Mouse (Mus musculus): ENCODE measurements around the gene Clta. TPM values are rescaled to one million over a fixed set of nuclear protein-coding genes. Genes with fewer than 3 reads are reported as not detected.

The Clta gene
- polyA plus RNA-seq, 1 experiment from 2014 or later = 136 TPM

DNA sequence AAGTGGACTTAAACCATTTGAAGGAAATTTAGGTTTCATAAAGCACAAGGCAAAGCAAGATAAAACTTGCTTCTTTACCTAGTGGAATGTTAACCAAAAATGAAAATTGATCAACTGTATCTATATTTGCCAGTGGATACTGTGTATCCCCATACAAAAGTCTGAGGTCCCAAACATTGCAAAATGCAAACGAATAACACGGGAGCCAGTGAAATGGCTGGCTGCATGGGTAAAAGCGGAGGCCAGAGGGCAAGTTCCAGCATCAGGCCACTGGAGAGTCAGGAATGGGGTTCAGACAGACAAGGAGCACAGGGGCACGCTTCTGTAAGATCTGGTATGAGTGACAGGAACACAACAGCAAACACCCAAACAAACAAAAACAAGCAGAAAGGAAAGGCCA, 66.4 kb downstream of the Clta start:
- TF ChIP-seq EP300 (IDR thresholded peaks at IDR 0.05; ENCODE audit: low read depth) = no peak
- TF ChIP-seq CTCF (IDR thresholded peaks at IDR 0.05; ENCODE audit: low read depth) = no peak
- H3K27me3 ChIP-seq (ENCODE audit: insufficient read depth, low read length) = no peaks in the 10 kb centered on the region
- H3K4me3 ChIP-seq (ENCODE audit: low read depth, low read length) = peak overlapping the region; percentile 81
- peak overlapping the region; percentile 93 for H3K4me2 ChIP-seq (ENCODE audit: low read depth, low read length)
- H3K9me3 ChIP-seq (ENCODE audit: low read length) = no peaks in the 10 kb centered on the region
- 49% methylated on average over 4 of the region's 4 CpGs for WGBS (ENCODE audit: insufficient replicate concordance)
- H3K4me1 ChIP-seq (ENCODE audit: insufficient read depth) = peaks cover 45% of the 10 kb centered on the region
- ATAC-seq (no peak), DNase-seq (no peak)
- peak overlapping the region; percentile 91 for H3K9ac ChIP-seq (replicated peaks)
- peak overlapping the region; percentile 96 for H3K27ac ChIP-seq (ENCODE audit: low read depth)
- H3K36me3 ChIP-seq (replicated peaks; ENCODE audit: insufficient read depth, low read length) = no peaks in the 10 kb centered on the region

DNA sequence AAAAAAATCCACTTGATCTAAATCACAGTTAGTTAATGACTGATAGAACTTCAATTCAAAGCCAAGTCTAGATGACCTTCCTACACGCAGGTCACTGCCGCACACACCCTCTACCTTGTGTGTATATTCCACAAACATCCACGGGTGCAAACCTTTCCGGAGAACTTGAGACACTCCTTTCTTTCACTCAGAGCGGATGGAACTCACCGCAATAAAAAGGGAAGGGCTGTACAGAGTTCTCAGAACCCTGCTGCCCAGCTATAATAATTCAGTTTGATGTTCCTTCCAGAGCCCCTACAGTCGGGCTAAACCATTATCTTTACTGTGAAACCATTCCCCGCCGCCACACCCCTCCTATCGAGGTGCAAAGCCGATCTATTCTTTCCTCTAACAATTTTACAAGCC, 67.5 kb downstream of the Clta start:
- peak; percentile 7 for ATAC-seq
- Histone ChIP-seq H3K4me3 (ENCODE audit: low read depth, low read length) (peak overlapping the region; percentile 81), H3K9ac (replicated peaks) (peak overlapping the region; percentile 91), H3K27ac (ENCODE audit: low read depth) (peak overlapping the region; percentile 96), H3K36me3 (replicated peaks; ENCODE audit: insufficient read depth, low read length) (no peaks in the 10 kb centered on the region), H3K9me3 (ENCODE audit: low read length) (no peaks in the 10 kb centered on the region), H3K27me3 (ENCODE audit: insufficient read depth, low read length) (no peaks in the 10 kb centered on the region), H3K4me2 (ENCODE audit: low read depth, low read length) (peak overlapping the region; percentile 93), H3K4me1 (ENCODE audit: insufficient read depth) (peaks cover 45% of the 10 kb centered on the region)
- under 1% methylated on average over 11 of the region's 11 CpGs for WGBS (ENCODE audit: insufficient replicate concordance)
- TF ChIP-seq EP300 (IDR thresholded peaks at IDR 0.05; ENCODE audit: low read depth) = no peak
- TF ChIP-seq CTCF (IDR thresholded peaks at IDR 0.05; ENCODE audit: low read depth) = no peak
- DNase-seq = peak; percentile 45

DNA sequence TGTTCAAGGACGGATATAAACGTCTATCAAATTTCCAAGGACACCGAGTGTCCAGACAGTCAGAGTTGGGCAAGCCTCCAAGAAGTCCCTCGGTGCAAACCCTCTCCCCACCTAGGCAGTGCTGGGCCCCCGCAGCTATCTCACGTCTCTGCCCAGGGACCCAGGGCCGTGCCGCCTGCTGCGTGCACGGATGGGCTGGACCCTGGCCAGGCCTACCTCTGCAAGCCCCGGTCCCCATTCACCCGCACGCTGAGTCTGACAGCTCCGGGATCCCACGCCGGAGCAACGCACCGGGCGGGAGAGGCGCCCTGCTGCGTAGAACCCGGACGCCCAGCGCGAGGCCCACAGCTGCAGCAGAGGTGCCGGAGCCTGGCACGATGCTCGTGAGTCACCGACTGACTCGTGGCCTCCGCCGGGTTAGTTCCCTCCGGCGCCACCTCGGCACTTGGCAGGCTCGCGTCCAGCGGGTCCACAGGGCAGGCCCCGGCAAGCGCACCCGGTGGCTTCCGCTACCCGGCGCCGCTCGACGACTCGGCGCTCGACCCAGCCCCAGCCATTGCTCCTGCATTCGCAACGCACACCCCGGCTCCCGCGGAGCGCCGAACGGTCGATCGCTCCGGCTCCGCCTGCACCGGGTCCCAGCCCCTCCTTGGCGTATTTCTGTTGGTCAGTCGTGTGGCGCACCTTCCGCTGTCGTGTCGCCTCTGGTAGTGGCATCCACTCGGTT, 68.1 kb downstream of the Clta start:
- Histone ChIP-seq H3K4me1 (ENCODE audit: insufficient read depth) (peaks cover 45% of the 10 kb centered on the region), H3K4me2 (ENCODE audit: low read depth, low read length) (peak overlapping the region; percentile 93), H3K27ac (ENCODE audit: low read depth) (peak overlapping the region; percentile 96), H3K9me3 (ENCODE audit: low read length) (no peaks in the 10 kb centered on the region), H3K4me3 (ENCODE audit: low read depth, low read length) (peak overlapping the region; percentile 81), H3K27me3 (ENCODE audit: insufficient read depth, low read length) (no peaks in the 10 kb centered on the region), H3K9ac (replicated peaks) (peak overlapping the region; percentile 91), H3K36me3 (replicated peaks; ENCODE audit: insufficient read depth, low read length) (no peaks in the 10 kb centered on the region)
- WGBS (ENCODE audit: insufficient replicate concordance) = under 1% methylated on average over 70 of the region's 70 CpGs
- peak; percentile 94 for DNase-seq
- TF ChIP-seq EP300 (IDR thresholded peaks at IDR 0.05; ENCODE audit: low read depth) (no peak), CTCF (IDR thresholded peaks at IDR 0.05; ENCODE audit: low read depth) (no peak)
- ATAC-seq = peak; percentile 92

DNA sequence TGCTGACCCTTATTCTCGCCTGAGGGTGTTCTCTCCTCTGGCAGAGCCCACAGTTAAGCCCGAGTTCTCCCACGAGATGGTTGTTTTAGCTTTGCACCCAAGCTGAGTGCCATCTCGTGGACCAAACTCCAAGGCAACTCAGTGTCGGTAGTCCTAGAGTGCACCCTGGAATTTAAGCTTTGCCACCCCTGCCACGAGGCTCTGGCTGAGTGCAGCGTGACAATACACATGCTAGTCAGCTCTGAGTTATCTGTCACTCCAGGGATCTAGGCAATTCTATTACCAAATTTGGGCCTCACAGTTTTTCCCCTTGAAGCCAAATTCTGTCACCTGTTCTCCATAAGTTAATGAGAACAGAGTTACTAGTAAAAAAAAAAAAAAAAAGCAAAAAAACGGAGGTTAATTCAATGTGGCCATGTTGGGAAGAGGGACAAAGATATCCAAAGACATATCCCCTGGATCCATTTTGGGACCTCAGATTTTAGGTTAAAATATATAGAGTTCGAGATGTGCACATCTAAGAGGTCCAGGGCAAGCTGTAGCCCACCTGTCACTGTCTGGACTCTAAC, 68.7 kb downstream of the Clta start:
- Histone ChIP-seq H3K9me3 (ENCODE audit: low read length) (no peaks in the 10 kb centered on the region), H3K4me1 (ENCODE audit: insufficient read depth) (peaks cover 42% of the 10 kb centered on the region), H3K4me2 (ENCODE audit: low read depth, low read length) (peak overlapping the region; percentile 93), H3K36me3 (replicated peaks; ENCODE audit: insufficient read depth, low read length) (no peaks in the 10 kb centered on the region), H3K4me3 (ENCODE audit: low read depth, low read length) (peak overlapping the region; percentile 81), H3K27me3 (ENCODE audit: insufficient read depth, low read length) (no peaks in the 10 kb centered on the region), H3K27ac (ENCODE audit: low read depth) (peak overlapping the region; percentile 96), H3K9ac (replicated peaks) (peak overlapping the region; percentile 91)
- ATAC-seq (peak; percentile 65), DNase-seq (no peak)
- TF ChIP-seq CTCF (IDR thresholded peaks at IDR 0.05; ENCODE audit: low read depth) = peak; percentile 13; the same call in 1 of the 2 replicates
- TF ChIP-seq EP300 (IDR thresholded peaks at IDR 0.05; ENCODE audit: low read depth) = no peak
- WGBS (ENCODE audit: insufficient replicate concordance) = 12% methylated on average over 9 of the region's 9 CpGs

DNA sequence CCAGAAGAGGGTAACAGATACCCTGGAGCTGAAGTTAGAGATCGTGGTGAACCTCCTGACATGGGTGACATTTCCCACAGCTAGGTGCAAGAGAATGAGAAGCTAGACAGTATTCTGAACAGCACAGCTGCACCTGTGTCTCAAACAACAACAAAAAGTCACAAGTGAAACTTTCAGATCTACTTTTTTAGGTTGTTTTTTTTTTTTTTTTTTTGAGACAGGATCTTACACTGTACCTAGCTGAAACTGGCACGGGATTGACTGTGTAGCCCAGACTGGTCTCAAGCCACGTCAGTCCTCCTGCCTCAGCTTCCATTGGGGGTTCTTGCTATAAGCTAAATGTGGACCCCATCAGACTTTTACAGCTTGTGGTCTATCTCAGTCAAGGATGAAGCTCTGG, 69.5 kb downstream of the Clta start:
- no peak overlapping the region for H3K9ac ChIP-seq (replicated peaks)
- H3K9me3 ChIP-seq (ENCODE audit: low read length) = no peaks in the 10 kb centered on the region
- no peak overlapping the region for H3K4me3 ChIP-seq (ENCODE audit: low read depth, low read length)
- H3K36me3 ChIP-seq (replicated peaks; ENCODE audit: insufficient read depth, low read length) = no peaks in the 10 kb centered on the region
- DNase-seq (no peak), ATAC-seq (no peak)
- no peak overlapping the region for H3K4me2 ChIP-seq (ENCODE audit: low read depth, low read length)
- H3K27ac ChIP-seq (ENCODE audit: low read depth) = peak overlapping the region; percentile 96
- TF ChIP-seq EP300 (IDR thresholded peaks at IDR 0.05; ENCODE audit: low read depth) (no peak), CTCF (IDR thresholded peaks at IDR 0.05; ENCODE audit: low read depth) (no peak)
- WGBS (ENCODE audit: insufficient replicate concordance) = 58% methylated on average over 3 of the region's 3 CpGs
- no peaks in the 10 kb centered on the region for H3K27me3 ChIP-seq (ENCODE audit: insufficient read depth, low read length)
- peaks cover 37% of the 10 kb centered on the region for H3K4me1 ChIP-seq (ENCODE audit: insufficient read depth)

- Histone ChIP-seq H3K27me3 (ENCODE audit: insufficient read depth, low read length) (no peaks in the 10 kb centered on the region), H3K9me3 (ENCODE audit: low read length) (no peaks in the 10 kb centered on the region), H3K27ac (ENCODE audit: low read depth) (peak overlapping the region; percentile 96; the same call in 1 of the 2 replicates), H3K4me1 (ENCODE audit: insufficient read depth) (peaks cover 37% of the 10 kb centered on the region), H3K4me2 (ENCODE audit: low read depth, low read length) (no peak overlapping the region), H3K36me3 (replicated peaks; ENCODE audit: insufficient read depth, low read length) (no peaks in the 10 kb centered on the region), H3K9ac (replicated peaks) (no peak overlapping the region), H3K4me3 (ENCODE audit: low read depth, low read length) (no peak overlapping the region)
- ATAC-seq (no peak), DNase-seq (no peak)
- 61% methylated on average over 4 of the region's 4 CpGs for WGBS (ENCODE audit: insufficient replicate concordance)
- no peak for TF ChIP-seq CTCF (IDR thresholded peaks at IDR 0.05; ENCODE audit: low read depth)
- no peak for TF ChIP-seq EP300 (IDR thresholded peaks at IDR 0.05; ENCODE audit: low read depth)
Measured at GRCm38 (mm10) chr4:44074422-44074821, 70.2 kb downstream of the Clta start.
